22 mouse cellular contexts compared by ENCODE assay signal in the genomic region with DNA sequence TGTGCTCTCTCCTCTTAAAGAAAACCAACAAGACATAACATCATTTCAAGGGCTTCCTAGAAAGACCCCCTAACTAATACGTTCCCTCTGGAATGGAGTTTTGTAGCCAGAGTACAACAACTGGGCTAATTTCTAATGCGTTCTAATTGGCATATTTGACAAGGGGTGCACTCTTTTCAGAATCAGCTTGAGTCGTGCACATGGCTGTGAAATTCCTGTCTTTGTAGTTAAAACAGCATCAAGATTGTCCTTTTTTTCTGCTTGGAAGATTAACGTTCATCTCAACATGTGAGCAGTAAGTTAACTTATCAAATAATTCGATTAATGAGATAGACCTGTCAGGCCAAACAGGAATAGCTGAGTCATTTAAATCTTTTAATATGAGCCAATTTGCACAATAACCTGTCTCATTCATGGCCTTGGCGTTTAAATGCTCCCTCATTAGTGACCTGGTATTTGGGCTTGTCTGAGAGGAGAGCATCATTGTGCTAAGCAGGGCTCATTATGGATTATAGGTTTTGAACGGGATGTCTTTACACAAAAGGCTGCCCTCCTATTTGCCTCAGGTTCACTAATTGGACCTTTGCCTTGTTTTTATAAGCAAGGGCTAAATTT.
DNase-seq lines count a peak whose midpoint lies in the region; ATAC-seq lines count a peak whose summit lies in the region.
"Had no signal": no experiment of that assay in that cellular context is flagged by ENCODE, and none has a peak within 500 bp of the region (broad histone marks: within the 10 kb centered on the region; RNA-seq: fewer than 3 reads in every experiment).

No protein-coding gene starts in this region.

- H3K4me1 ChIP-seq in midbrain, embryonic 12.5 days = peaks cover 24% of the 10 kb centered on the region
- peaks cover 4% of the 10 kb centered on the region for H3K4me1 ChIP-seq in midbrain, embryonic 10.5 days
- peaks cover 10% of the 10 kb centered on the region; the same call in 1 of the 2 replicates for H3K4me1 ChIP-seq in hindbrain, embryonic 14.5 days (replicated peaks; ENCODE audit: control insufficient read depth, insufficient read depth, low read length)
- H3K4me1 ChIP-seq in intestine, embryonic 15.5 days (replicated peaks) = no peaks in the 10 kb centered on the region
- H3K4me1 ChIP-seq: liver, embryonic 13.5 days; lung, embryonic 15.5 days had no signal

- H3K4me3 ChIP-seq in midbrain, embryonic 12.5 days = no peak overlapping the region
- H3K4me3 ChIP-seq in midbrain, embryonic 10.5 days = no peak overlapping the region
- H3K4me3 ChIP-seq in hindbrain, embryonic 14.5 days (replicated peaks; ENCODE audit: low read length) = no peak overlapping the region
- no peak overlapping the region for H3K4me3 ChIP-seq in intestine, embryonic 15.5 days (replicated peaks)
- H3K4me3 ChIP-seq: heart, embryonic 12.5 days; limb, embryonic 12.5 days; liver, embryonic 13.5 days; lung, embryonic 15.5 days had no signal

- 56% methylated on average over 7 of the region's 7 CpGs for WGBS in midbrain, embryonic 12.5 days
- 77% methylated on average over 7 of the region's 7 CpGs for WGBS in midbrain, embryonic 10.5 days
- 57% methylated on average over 7 of the region's 7 CpGs for WGBS in hindbrain, embryonic 14.5 days
- WGBS in intestine, embryonic 15.5 days = 85% methylated on average over 7 of the region's 7 CpGs

- H3K27me3 ChIP-seq in midbrain, embryonic 12.5 days = no peaks in the 10 kb centered on the region
- H3K27me3 ChIP-seq in midbrain, embryonic 10.5 days (ENCODE audit: low read depth, poor library complexity, severe bottlenecking) = no peaks in the 10 kb centered on the region
- no peaks in the 10 kb centered on the region for H3K27me3 ChIP-seq in hindbrain, embryonic 14.5 days (ENCODE audit: control insufficient read depth, insufficient read depth, low read length)
- H3K27me3 ChIP-seq in intestine, embryonic 15.5 days (replicated peaks) = no peaks in the 10 kb centered on the region
- H3K27me3 ChIP-seq: heart, embryonic 12.5 days; limb, embryonic 12.5 days; liver, embryonic 13.5 days; lung, embryonic 15.5 days had no signal

- ATAC-seq in midbrain, embryonic 12.5 days (ENCODE audit: low FRiP score, low read depth) = peak; percentile 59; the same call in 1 of the 2 replicates
- no peak for ATAC-seq in hindbrain, embryonic 14.5 days (ENCODE audit: low FRiP score)
- no peak for ATAC-seq in intestine, embryonic 15.5 days
- ATAC-seq: activated CD4-positive, CD25-positive, alpha-beta regulatory T cell, adult 4 months; inflammation-experienced regulatory T-cells, adult 6 months had no signal

- no peaks in the 10 kb centered on the region for H3K9me3 ChIP-seq in midbrain, embryonic 12.5 days
- no peaks in the 10 kb centered on the region for H3K9me3 ChIP-seq in midbrain, embryonic 10.5 days (replicated peaks)
- H3K9me3 ChIP-seq in hindbrain, embryonic 14.5 days (ENCODE audit: control insufficient read depth, low read length) = no peaks in the 10 kb centered on the region
- no peaks in the 10 kb centered on the region for H3K9me3 ChIP-seq in intestine, embryonic 15.5 days
- H3K9me3 ChIP-seq: heart, embryonic 12.5 days; limb, embryonic 12.5 days; liver, embryonic 13.5 days; lung, embryonic 15.5 days had no signal

- H3K27ac ChIP-seq in midbrain, embryonic 12.5 days (replicated peaks) = peak overlapping the region; percentile 35; the same call in 1 of the 2 replicates
- H3K27ac ChIP-seq in midbrain, embryonic 10.5 days (replicated peaks) = no peak overlapping the region
- peak overlapping the region; percentile 16; the same call in 1 of the 2 replicates for H3K27ac ChIP-seq in hindbrain, embryonic 14.5 days
- no peak overlapping the region for H3K27ac ChIP-seq in intestine, embryonic 15.5 days
- H3K27ac ChIP-seq: limb, embryonic 12.5 days; liver, embryonic 13.5 days; lung, embryonic 15.5 days; macrophage had no signal

- DNase-seq in embryo, embryonic 10.5 days (ENCODE audit: low spot score) = peak; percentile 19
- DNase-seq in embryo, embryonic 10 days (ENCODE audit: low spot score) = no peak
- no peak for DNase-seq in midbrain, embryonic 10.5 days (ENCODE audit: low spot score)
- DNase-seq in hindbrain, embryonic 14.5 days (ENCODE audit: low spot score) = no peak
- no peak for DNase-seq in layer of hippocampus, adult 18-20 months (ENCODE audit: low spot score in 2 of 2)
- no peak for DNase-seq in left cerebral cortex, adult 18-20 months (ENCODE audit: low spot score in 2 of 2)
- DNase-seq: adrenal gland, postnatal 10 days; cerebellum, adult 11 months; gastrocnemius, postnatal 10 days; heart, adult 11 months; heart, postnatal 14 days; kidney, adult 9 months; kidney, postnatal 25 days; liver, embryonic 13.5 days had no signal

- no peaks in the 10 kb centered on the region for H3K36me3 ChIP-seq in midbrain, embryonic 12.5 days
- H3K36me3 ChIP-seq in midbrain, embryonic 10.5 days = no peaks in the 10 kb centered on the region
- no peaks in the 10 kb centered on the region for H3K36me3 ChIP-seq in hindbrain, embryonic 14.5 days (replicated peaks; ENCODE audit: control insufficient read depth, insufficient read depth)
- H3K36me3 ChIP-seq in intestine, embryonic 15.5 days = no peaks in the 10 kb centered on the region
- H3K36me3 ChIP-seq: heart, embryonic 12.5 days; limb, embryonic 12.5 days; liver, embryonic 13.5 days; lung, embryonic 15.5 days had no signal

- no peak overlapping the region for H3K4me2 ChIP-seq in midbrain, embryonic 12.5 days (replicated peaks)
- no peak overlapping the region for H3K4me2 ChIP-seq in hindbrain, embryonic 14.5 days (replicated peaks)
- H3K4me2 ChIP-seq in intestine, embryonic 15.5 days (replicated peaks) = no peak overlapping the region
- H3K4me2 ChIP-seq: heart, embryonic 12.5 days; limb, embryonic 12.5 days; liver, embryonic 13.5 days; lung, embryonic 15.5 days had no signal

- no peak overlapping the region for H3K9ac ChIP-seq in midbrain, embryonic 12.5 days (replicated peaks)
- no peak overlapping the region for H3K9ac ChIP-seq in hindbrain, embryonic 14.5 days
- H3K9ac ChIP-seq in intestine, embryonic 15.5 days = no peak overlapping the region
- H3K9ac ChIP-seq: heart, embryonic 12.5 days; limb, embryonic 12.5 days; liver, embryonic 13.5 days; lung, embryonic 15.5 days had no signal

Comparison
In these comparisons a context has a peak if more than half of its experiments do, and no peak if none do; other contexts are left out.
1. H3K27ac ChIP-seq: peak in midbrain, embryonic 12.5 days (single experiment) and hindbrain, embryonic 14.5 days (single experiment); none in midbrain, embryonic 10.5 days (single experiment) and intestine, embryonic 15.5 days (single experiment).